Mouse (Mus musculus): ENCODE measurements around the gene Gltp. TPM values are rescaled to one million over a fixed set of nuclear protein-coding genes. Genes with fewer than 3 reads are reported as not detected.

Gene Gltp
- total RNA-seq, 1 experiment, result 17.2 TPM

DNA sequence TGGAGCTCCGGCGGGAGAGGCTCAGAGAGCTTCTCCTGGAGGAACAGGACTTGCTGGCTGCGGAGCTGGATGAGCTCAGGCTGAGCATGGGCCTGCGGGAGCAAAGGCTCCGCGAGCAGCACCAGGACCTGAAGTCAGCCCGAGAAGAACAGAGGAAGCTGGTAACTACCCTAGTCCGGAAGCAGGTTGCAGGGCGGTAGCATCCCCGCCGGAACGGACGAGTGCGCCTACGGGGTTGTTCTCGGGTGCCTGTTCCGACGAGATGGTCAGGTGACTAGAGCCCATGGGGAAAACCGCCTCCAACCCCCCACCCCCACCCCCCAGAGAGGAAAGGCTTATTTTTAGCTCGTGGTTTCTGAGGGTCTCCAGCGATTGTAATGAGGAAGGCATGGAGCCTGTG lies 18.6 kb upstream of the Gltp start:
- H3K4me1 ChIP-seq (ENCODE audit: control insufficient read depth in 2 of 2, insufficient read depth in 2 of 2, low read length in 2 of 2, poor library complexity in 1 of 2), result peaks cover 0 to 8% of the 10 kb centered on the region in 2 experiments; a peak in 1 of 4 replicates
- H3K9ac ChIP-seq (ENCODE audit: insufficient read depth, low read depth, low read length, poor library complexity, severe bottlenecking), result peak overlapping the region; percentile 23; the same call in 1 of the 2 replicates
- in situ Hi-C loops (cut with MboI; ENCODE audit: low sequenced_read_pairs in 2 of 2, unreplicated experiment in 2 of 2), result no loop called here

DNA sequence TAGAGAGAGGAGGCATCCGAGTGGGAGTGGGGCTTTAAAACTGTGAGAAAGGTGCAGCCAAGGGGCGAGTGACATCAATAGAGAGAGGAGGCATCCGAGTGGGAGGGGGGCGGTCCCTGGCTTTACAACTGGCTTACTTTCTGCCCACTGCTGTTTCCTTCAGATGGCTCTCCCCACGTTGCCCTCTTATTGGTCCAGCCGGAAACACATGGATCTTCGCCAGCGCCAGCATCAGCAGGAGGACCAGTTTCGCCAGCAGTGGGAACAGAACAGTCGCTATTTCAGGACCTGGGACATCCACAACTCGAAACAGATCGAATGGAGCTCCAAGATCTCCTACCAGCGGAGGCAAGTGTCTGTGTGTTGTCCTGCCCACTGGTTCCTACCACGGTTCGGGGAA lies 17.7 kb upstream of the Gltp start:
- Histone ChIP-seq H3K9ac (ENCODE audit: insufficient read depth, low read depth, low read length, poor library complexity, severe bottlenecking) (peak overlapping the region; percentile 92; the same call in 1 of the 2 replicates), H3K9me3 (ENCODE audit: control insufficient read depth, insufficient read depth, low read depth, low read length) (no peaks in the 10 kb centered on the region), H3K36me3 (ENCODE audit: control insufficient read depth, insufficient read depth, low read length, poor library complexity, severe bottlenecking) (peaks cover 18% of the 10 kb centered on the region), H3K27ac (ENCODE audit: insufficient read depth, low read depth, low read length, poor library complexity, severe bottlenecking) (no peak overlapping the region), H3K4me3 (ENCODE audit: insufficient read depth in 1 of 2, low read depth in 1 of 2, low read length in 2 of 2, poor library complexity in 1 of 2, severe bottlenecking in 1 of 2) (peak overlapping the region; percentile 86 to 99), H3K4me1 (ENCODE audit: control insufficient read depth in 2 of 2, insufficient read depth in 2 of 2, low read length in 2 of 2, poor library complexity in 1 of 2) (peaks cover 0 to 8% of the 10 kb centered on the region in 2 experiments; a peak in 1 of 4 replicates)
- in situ Hi-C loops (cut with MboI; ENCODE audit: low sequenced_read_pairs in 2 of 2, unreplicated experiment in 2 of 2), result no loop called here
- no peak for DNase-seq (ENCODE audit: low read depth, low spot score)
- TF ChIP-seq ZC3H11A (IDR thresholded peaks at IDR 0.05; ENCODE audit: borderline replicate concordance, low read depth, low read length), result no peak
- no peak for TF ChIP-seq CHD2 (IDR thresholded peaks at IDR 0.05; ENCODE audit: low read depth, low read length)
- no peak for TF ChIP-seq ZNF384 (IDR thresholded peaks at IDR 0.05; ENCODE audit: low read depth, low read length)
- no peak for TF ChIP-seq MAFK (IDR thresholded peaks at IDR 0.05; ENCODE audit: insufficient read depth, low read depth, low read length)
- TF ChIP-seq HCFC1 (IDR thresholded peaks at IDR 0.05; ENCODE audit: borderline replicate concordance, insufficient read depth, low read length), result no peak

More for the DNA sequence above, 18.6 kb upstream of the Gltp start:
- Histone ChIP-seq H3K36me3 (ENCODE audit: control insufficient read depth, insufficient read depth, low read length, poor library complexity, severe bottlenecking) (peaks cover 22% of the 10 kb centered on the region), H3K4me3 (ENCODE audit: insufficient read depth in 1 of 2, low read depth in 1 of 2, low read length in 2 of 2, poor library complexity in 1 of 2, severe bottlenecking in 1 of 2) (peak overlapping the region; percentile 28 to 53; a peak in 3 of 4 replicates), H3K9me3 (ENCODE audit: control insufficient read depth, insufficient read depth, low read depth, low read length) (no peaks in the 10 kb centered on the region), H3K27ac (ENCODE audit: insufficient read depth, low read depth, low read length, poor library complexity, severe bottlenecking) (no peak overlapping the region)
- no peak for TF ChIP-seq ZC3H11A (IDR thresholded peaks at IDR 0.05; ENCODE audit: borderline replicate concordance, low read depth, low read length)
- TF ChIP-seq HCFC1 (IDR thresholded peaks at IDR 0.05; ENCODE audit: borderline replicate concordance, insufficient read depth, low read length), result no peak
- no peak for TF ChIP-seq MAFK (IDR thresholded peaks at IDR 0.05; ENCODE audit: insufficient read depth, low read depth, low read length)
- no peak for TF ChIP-seq ZNF384 (IDR thresholded peaks at IDR 0.05; ENCODE audit: low read depth, low read length)
- TF ChIP-seq CHD2 (IDR thresholded peaks at IDR 0.05; ENCODE audit: low read depth, low read length), result no peak
- DNase-seq (ENCODE audit: low read depth, low spot score), result no peak

- H3K4me1 ChIP-seq (ENCODE audit: control insufficient read depth in 2 of 2, insufficient read depth in 2 of 2, low read length in 2 of 2, poor library complexity in 1 of 2), result peaks cover 0 to 11% of the 10 kb centered on the region in 2 experiments; a peak in 1 of 4 replicates
- peaks cover 11% of the 10 kb centered on the region for H3K36me3 ChIP-seq (ENCODE audit: control insufficient read depth, insufficient read depth, low read length, poor library complexity, severe bottlenecking)
- H3K4me3 ChIP-seq (ENCODE audit: insufficient read depth in 1 of 2, low read depth in 1 of 2, low read length in 2 of 2, poor library complexity in 1 of 2, severe bottlenecking in 1 of 2), result peak within 1 kb of the TSS; percentile 86 to 99
- TF ChIP-seq HCFC1 (IDR thresholded peaks at IDR 0.05; ENCODE audit: borderline replicate concordance, insufficient read depth, low read length) (peak; percentile 73; the same call in 1 of the 2 replicates), CHD2 (IDR thresholded peaks at IDR 0.05; ENCODE audit: low read depth, low read length) (no peak)
- no peaks in the 10 kb centered on the region for H3K9me3 ChIP-seq (ENCODE audit: control insufficient read depth, insufficient read depth, low read depth, low read length)
- in situ Hi-C loops (cut with MboI; ENCODE audit: low sequenced_read_pairs in 2 of 2, unreplicated experiment in 2 of 2), result no loop called here
- peak within 1 kb of the TSS; percentile 92 for H3K9ac ChIP-seq (ENCODE audit: insufficient read depth, low read depth, low read length, poor library complexity, severe bottlenecking)
- DNase-seq (ENCODE audit: low read depth, low spot score), result peak; percentile 98
- no peak within 1 kb of the TSS for H3K27ac ChIP-seq (ENCODE audit: insufficient read depth, low read depth, low read length, poor library complexity, severe bottlenecking)
Observed at GRCm38 (mm10) chr5:114707265-114708068, 16.7 kb upstream of the Gltp start, which contains the start of gene Tchp. Gene Tchp, plus strand, starts transcription at chr5:114707760.

- H3K4me3 ChIP-seq (ENCODE audit: insufficient read depth in 1 of 2, low read depth in 1 of 2, low read length in 2 of 2, poor library complexity in 1 of 2, severe bottlenecking in 1 of 2), result no peak overlapping the region
- H3K9me3 ChIP-seq (ENCODE audit: control insufficient read depth, insufficient read depth, low read depth, low read length), result no peaks in the 10 kb centered on the region
- no peak overlapping the region for H3K27ac ChIP-seq (ENCODE audit: insufficient read depth, low read depth, low read length, poor library complexity, severe bottlenecking)
- DNase-seq (ENCODE audit: low read depth, low spot score), result no peak
- TF ChIP-seq MAFK (IDR thresholded peaks at IDR 0.05; ENCODE audit: insufficient read depth, low read depth, low read length) (no peak), ZC3H11A (IDR thresholded peaks at IDR 0.05; ENCODE audit: borderline replicate concordance, low read depth, low read length) (peak; percentile 31; the same call in 1 of the 2 replicates)
- no peak overlapping the region for H3K9ac ChIP-seq (ENCODE audit: insufficient read depth, low read depth, low read length, poor library complexity, severe bottlenecking)
- peaks cover 0 to 9% of the 10 kb centered on the region in 2 experiments; a peak in 1 of 4 replicates for H3K4me1 ChIP-seq (ENCODE audit: control insufficient read depth in 2 of 2, insufficient read depth in 2 of 2, low read length in 2 of 2, poor library complexity in 1 of 2)
- H3K36me3 ChIP-seq (ENCODE audit: control insufficient read depth, insufficient read depth, low read length, poor library complexity, severe bottlenecking), result no peaks in the 10 kb centered on the region
- in situ Hi-C loops (cut with MboI; ENCODE audit: low sequenced_read_pairs in 2 of 2, unreplicated experiment in 2 of 2), result no loop called here
Observed at GRCm38 (mm10) chr5:114702403-114703392, 11.9 kb upstream of the Gltp start.
